Mouse (Mus musculus) heart, postnatal 4 days (tissue): Measurements from ENCODE around the gene Tubb5. TPM values are rescaled to one million over a fixed set of nuclear protein-coding genes. Genes with fewer than 3 reads are reported as not detected.

Experiments used
- DNase-seq: peaks from one replicate; pipeline ENCODE4 v3.0.0; 2021
- total RNA-seq, 2 experiments: library from RNA; stranded (reverse); gene quantifications; 2 replicates each; pipeline ENCODE4 v1.2.3; 2021

Tubb5 gene
- total RNA-seq = 100 to 1,000 TPM; 908 to 913 TPM

GRCm38 (mm10) chr17:35838122-35838544 lies at the start of gene Tubb5:
TSS of gene Tubb5 (minus strand) at chr17:35838306.
- DNase-seq = peak; percentile 97

- DNase-seq = no peak
These were observed 49.6 kb upstream of the Tubb5 start for GRCm38 (mm10) chr17:35887725-35888124.

GRCm38 (mm10) chr17:35883777-35884176 lies 45.7 kb upstream of the Tubb5 start:
- DNase-seq = no peak

- DNase-seq = no peak
These were observed 44.8 kb upstream of the Tubb5 start for GRCm38 (mm10) chr17:35882924-35883323.

GRCm38 (mm10) chr17:35879245-35880057 lies 41.3 kb upstream of the Tubb5 start, which contains the start of gene Dhx16:
TSS of gene Dhx16 (plus strand) at chr17:35879819.
- peak; percentile 97 for DNase-seq

GRCm38 (mm10) chr17:35874721-35875120 lies 36.6 kb upstream of the Tubb5 start:
- no peak for DNase-seq

GRCm38 (mm10) chr17:35873774-35874519 lies 35.8 kb upstream of the Tubb5 start:
- DNase-seq = peak; percentile 95

- DNase-seq = peak; percentile 65
These were observed 33.0 kb upstream of the Tubb5 start for GRCm38 (mm10) chr17:35870884-35871696.

- peak; percentile 75 for DNase-seq
These were observed 32.2 kb upstream of the Tubb5 start for GRCm38 (mm10) chr17:35870151-35870883.

- DNase-seq = peak; percentile 54
These were observed 31.4 kb upstream of the Tubb5 start for GRCm38 (mm10) chr17:35869346-35870067.

GRCm38 (mm10) chr17:35868961-35869345 lies 30.8 kb upstream of the Tubb5 start:
- DNase-seq = no peak

- DNase-seq = peak; percentile 48
These were observed 30.2 kb upstream of the Tubb5 start for GRCm38 (mm10) chr17:35868165-35868820.

- peak; percentile 54 for DNase-seq
These were observed 29.1 kb upstream of the Tubb5 start for GRCm38 (mm10) chr17:35866911-35867890.

GRCm38 (mm10) chr17:35866281-35866831 lies 28.2 kb upstream of the Tubb5 start:
- DNase-seq = peak; percentile 82

- DNase-seq = peak; percentile 88
These were observed 27.6 kb upstream of the Tubb5 start, which contains the start of gene Ppp1r18 for GRCm38 (mm10) chr17:35865481-35866280. TSS of gene Ppp1r18 (plus strand) at chr17:35865593.

- no peak for DNase-seq
These were observed 26.8 kb upstream of the Tubb5 start for GRCm38 (mm10) chr17:35864832-35865353.

GRCm38 (mm10) chr17:35861198-35861857 lies 23.2 kb upstream of the Tubb5 start, which contains the start of gene Nrm:
TSS of gene Nrm (plus strand) at chr17:35861318.
- DNase-seq = peak; percentile 92
